Mouse (Mus musculus): Measurements from ENCODE around the gene Ablim1.

DNA sequence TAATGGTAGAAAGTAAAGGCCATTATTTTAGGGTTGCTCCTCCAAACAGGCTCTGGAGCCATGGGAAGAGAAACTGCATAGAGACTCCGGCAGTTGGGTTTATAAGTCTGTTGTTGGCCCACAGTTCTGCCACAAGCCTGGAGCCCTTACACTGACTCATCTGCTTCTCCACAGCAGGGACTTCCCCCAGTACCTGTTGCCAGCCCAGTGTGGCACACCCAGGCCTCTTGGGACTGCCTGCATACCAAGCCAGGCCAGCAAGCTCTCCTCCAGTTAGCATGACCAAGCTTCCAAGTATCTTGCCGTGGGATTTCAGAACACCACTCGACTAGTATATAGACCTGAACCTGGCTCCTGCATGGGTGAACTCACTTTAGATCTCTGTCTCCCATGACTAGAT, 299.9 kb downstream of the Ablim1 start:
- TF ChIP-seq CTCF (IDR thresholded peaks at IDR 0.05; ENCODE audit: borderline replicate concordance, control insufficient read depth, extremely low read depth, insufficient read depth, low read length, poor library complexity) (no peak), POLR2A (IDR thresholded peaks at IDR 0.05; ENCODE audit: control insufficient read depth, extremely low read depth, insufficient read depth, low read length, poor library complexity) (no peak)

Measured in thymus, adult 2 months (tissue).